Comparison of ENCODE assay signal across 24 mouse cellular contexts in genomic region chr1:44325483-44325882, GRCm38 (mm10).
A peak's percentile ranks its signal among the peaks of the same experiment; 100 is the strongest.
DNase-seq lines count a peak whose midpoint lies in the region; ATAC-seq and TF ChIP-seq lines count a peak whose summit lies in the region.
"Had no signal": no experiment of that assay in that cellular context is flagged by ENCODE, and none has a peak within 500 bp of the region (broad histone marks: within the 10 kb centered on the region; RNA-seq: fewer than 3 reads in every experiment).

No protein-coding gene starts in this region.

- H3K4me1 ChIP-seq in forebrain, postnatal 0 days (ENCODE audit: insufficient read depth): no peaks in the 10 kb centered on the region
- no peaks in the 10 kb centered on the region for H3K4me1 ChIP-seq in forebrain, embryonic 12.5 days
- H3K4me1 ChIP-seq in kidney, embryonic 15.5 days: no peaks in the 10 kb centered on the region
- H3K4me1 ChIP-seq in lung, embryonic 14.5 days (ENCODE audit: insufficient read depth): no peaks in the 10 kb centered on the region
- H3K4me1 ChIP-seq: heart, embryonic 15.5 days; hindbrain, embryonic 15.5 days; intestine, embryonic 15.5 days; midbrain, embryonic 13.5 days; neural tube, embryonic 13.5 days had no signal

- H3K36me3 ChIP-seq in forebrain, postnatal 0 days (ENCODE audit: insufficient read depth): no peaks in the 10 kb centered on the region
- H3K36me3 ChIP-seq in forebrain, embryonic 12.5 days (replicated peaks): no peaks in the 10 kb centered on the region
- no peaks in the 10 kb centered on the region for H3K36me3 ChIP-seq in kidney, embryonic 15.5 days
- no peaks in the 10 kb centered on the region for H3K36me3 ChIP-seq in lung, embryonic 14.5 days (ENCODE audit: insufficient read depth)
- H3K36me3 ChIP-seq: heart, embryonic 15.5 days; hindbrain, embryonic 15.5 days; intestine, embryonic 15.5 days; midbrain, embryonic 13.5 days; neural tube, embryonic 13.5 days had no signal

- H3K9me3 ChIP-seq in forebrain, postnatal 0 days (ENCODE audit: low read length): no peaks in the 10 kb centered on the region
- H3K9me3 ChIP-seq in forebrain, embryonic 12.5 days: no peaks in the 10 kb centered on the region
- H3K9me3 ChIP-seq in kidney, embryonic 15.5 days (replicated peaks): no peaks in the 10 kb centered on the region
- no peaks in the 10 kb centered on the region for H3K9me3 ChIP-seq in lung, embryonic 14.5 days (ENCODE audit: low read depth, low read length)
- H3K9me3 ChIP-seq: heart, embryonic 15.5 days; hindbrain, embryonic 15.5 days; intestine, embryonic 15.5 days; midbrain, embryonic 13.5 days; neural tube, embryonic 13.5 days had no signal

- no peak overlapping the region for H3K9ac ChIP-seq in forebrain, postnatal 0 days
- H3K9ac ChIP-seq in forebrain, embryonic 12.5 days: no peak overlapping the region
- H3K9ac ChIP-seq in kidney, embryonic 15.5 days: no peak overlapping the region
- H3K9ac ChIP-seq in lung, embryonic 14.5 days: no peak overlapping the region
- H3K9ac ChIP-seq: heart, embryonic 15.5 days; hindbrain, embryonic 15.5 days; intestine, embryonic 15.5 days; midbrain, embryonic 13.5 days; neural tube, embryonic 13.5 days had no signal

- no peak overlapping the region for H3K27ac ChIP-seq in forebrain, postnatal 0 days (ENCODE audit: low read depth, low read length)
- H3K27ac ChIP-seq in forebrain, embryonic 12.5 days: no peak overlapping the region
- no peak overlapping the region for H3K27ac ChIP-seq in kidney, embryonic 15.5 days
- no peak overlapping the region for H3K27ac ChIP-seq in lung, embryonic 14.5 days (ENCODE audit: low read depth)
- H3K27ac ChIP-seq: heart, embryonic 15.5 days; hindbrain, embryonic 15.5 days; intestine, embryonic 15.5 days; macrophage; midbrain, embryonic 13.5 days; neural tube, embryonic 13.5 days had no signal

- WGBS in forebrain, postnatal 0 days: 23% methylated on average over 1 of the region's 1 CpGs
- WGBS in forebrain, embryonic 12.5 days: 39% methylated on average over 1 of the region's 1 CpGs
- WGBS in kidney, embryonic 15.5 days: 29% methylated on average over 1 of the region's 1 CpGs
- WGBS in lung, embryonic 14.5 days: 12% methylated on average over 1 of the region's 1 CpGs

- ATAC-seq in forebrain, postnatal 0 days: peak; percentile 62
- no peak for ATAC-seq in forebrain, embryonic 12.5 days (ENCODE audit: low FRiP score)
- no peak for ATAC-seq in kidney, embryonic 15.5 days (replicated peaks; ENCODE audit: low FRiP score)
- no peak for ATAC-seq in lung, embryonic 14.5 days (ENCODE audit: insufficient read depth)
- ATAC-seq: intestine, embryonic 15.5 days; midbrain, embryonic 13.5 days; Patski had no signal

- H3K4me2 ChIP-seq in forebrain, postnatal 0 days (ENCODE audit: low read depth): no peak overlapping the region
- H3K4me2 ChIP-seq in forebrain, embryonic 12.5 days: no peak overlapping the region
- H3K4me2 ChIP-seq in kidney, embryonic 15.5 days: no peak overlapping the region
- H3K4me2 ChIP-seq in lung, embryonic 14.5 days: no peak overlapping the region
- H3K4me2 ChIP-seq: heart, embryonic 15.5 days; hindbrain, embryonic 15.5 days; intestine, embryonic 15.5 days; liver, embryonic 11.5 days; midbrain, embryonic 13.5 days; neural tube, embryonic 13.5 days had no signal

- no peak for TF ChIP-seq CTCF in forebrain, postnatal 0 days (IDR thresholded peaks at IDR 0.05; ENCODE audit: low read depth)
- TF ChIP-seq CTCF in lung, embryonic 14.5 days (IDR thresholded peaks at IDR 0.05; ENCODE audit: low read depth): no peak

- peak; percentile 11 for DNase-seq in forebrain, postnatal 0 days
- DNase-seq in kidney, postnatal 10 days: peak; percentile 9
- peak; percentile 20 for DNase-seq in lung, embryonic 14.5 days
- DNase-seq in lung, postnatal 14 days: no peak
- no peak for DNase-seq in right cerebral cortex, adult 18-20 months
- DNase-seq: adrenal gland, postnatal 10 days; cerebellum, adult 9-11 months; gastrocnemius, postnatal 10 days; heart, postnatal 36 days; kidney, adult 2 months; kidney, postnatal 14 days; thymus, adult 2 months; thymus, postnatal 36 days had no signal

- no peak overlapping the region for H3K4me3 ChIP-seq in forebrain, postnatal 0 days (ENCODE audit: low read depth, low read length)
- H3K4me3 ChIP-seq in forebrain, embryonic 12.5 days (replicated peaks): no peak overlapping the region
- H3K4me3 ChIP-seq in kidney, embryonic 15.5 days (replicated peaks): no peak overlapping the region
- H3K4me3 ChIP-seq in lung, embryonic 14.5 days (ENCODE audit: low read depth, low read length): no peak overlapping the region
- H3K4me3 ChIP-seq: erythroblast, embryonic 14.5 days; heart, embryonic 15.5 days; hindbrain, embryonic 15.5 days; intestine, embryonic 15.5 days; midbrain, embryonic 13.5 days; neural tube, embryonic 13.5 days had no signal

- no peaks in the 10 kb centered on the region for H3K27me3 ChIP-seq in forebrain, postnatal 0 days (ENCODE audit: insufficient read depth, low read length)
- no peaks in the 10 kb centered on the region for H3K27me3 ChIP-seq in forebrain, embryonic 12.5 days
- H3K27me3 ChIP-seq in kidney, embryonic 15.5 days: no peaks in the 10 kb centered on the region
- no peaks in the 10 kb centered on the region for H3K27me3 ChIP-seq in lung, embryonic 14.5 days (ENCODE audit: insufficient read depth, low read length)
- H3K27me3 ChIP-seq: heart, embryonic 15.5 days; hindbrain, embryonic 15.5 days; intestine, embryonic 15.5 days; midbrain, embryonic 13.5 days; neural tube, embryonic 13.5 days had no signal

Comparison
In these comparisons a context has a peak if more than half of its experiments do, and no peak if none do; other contexts are left out.
1. DNase-seq: peak in forebrain, postnatal 0 days (single experiment), kidney, postnatal 10 days (single experiment) and lung, embryonic 14.5 days (single experiment); none in lung, postnatal 14 days (single experiment) and right cerebral cortex, adult 18-20 months (single experiment).